ENCODE assay signal across 8 mouse cellular contexts in the genomic region with DNA sequence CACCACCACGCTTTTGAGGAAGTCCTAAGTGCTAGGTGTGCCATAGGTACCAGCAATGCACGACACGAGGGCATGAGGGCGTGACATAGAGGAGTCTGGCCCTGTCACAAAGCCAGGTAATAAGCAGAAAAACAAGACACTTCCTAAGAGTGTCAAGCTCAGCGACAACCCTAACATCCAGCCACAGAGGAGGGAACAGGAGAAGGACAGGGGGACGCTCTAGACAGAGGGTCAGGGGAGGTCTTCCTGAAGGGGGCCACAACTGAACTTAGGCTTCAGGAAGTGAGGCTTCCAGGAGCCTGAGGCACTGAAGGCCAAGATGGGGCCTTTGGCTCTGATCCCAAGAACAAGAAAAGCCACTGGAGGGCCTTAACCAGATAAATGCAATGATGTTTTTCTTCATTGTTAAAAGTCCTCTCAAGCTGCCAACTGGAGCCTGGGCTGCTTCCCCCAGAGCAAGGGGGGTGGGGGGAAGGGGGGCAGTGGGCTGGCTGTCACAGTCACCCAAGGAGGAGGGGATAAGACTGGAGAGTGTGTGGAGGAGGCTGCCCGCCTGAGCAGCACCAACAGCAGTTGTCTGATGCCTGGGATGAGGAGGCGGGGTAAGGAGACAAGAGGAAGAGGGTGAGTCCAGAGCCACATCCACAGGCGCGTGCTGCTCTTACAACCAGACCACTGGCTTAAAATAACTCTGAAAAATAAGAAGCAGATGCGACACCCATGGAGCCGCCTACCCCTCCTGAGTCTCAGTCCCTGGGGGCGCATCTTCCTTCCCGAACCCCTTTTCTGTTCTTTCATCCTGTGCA.
DNase-seq lines count a peak whose midpoint lies in the region; ATAC-seq lines count a peak whose summit lies in the region.

No protein-coding gene starts in this region.

- H3K36me3 ChIP-seq in intestine, embryonic 16.5 days (ENCODE audit: control insufficient read depth, insufficient read depth, low read length): no peaks in the 10 kb centered on the region
- H3K36me3 ChIP-seq in limb, embryonic 15.5 days: no peaks in the 10 kb centered on the region

- no peaks in the 10 kb centered on the region for H3K27me3 ChIP-seq in intestine, embryonic 16.5 days (replicated peaks; ENCODE audit: control insufficient read depth, insufficient read depth, low read length)
- H3K27me3 ChIP-seq in limb, embryonic 15.5 days: 0 out of 2 replicates have a peak, but pooled peaks cover 4% of the 10 kb centered on the region

- H3K9me3 ChIP-seq in intestine, embryonic 16.5 days (ENCODE audit: control insufficient read depth, low read length): no peaks in the 10 kb centered on the region
- H3K9me3 ChIP-seq in limb, embryonic 15.5 days: no peaks in the 10 kb centered on the region

- ATAC-seq in frontal cortex, adult (ENCODE audit: low TSS enrichment): peak; percentile 81
- ATAC-seq in intestine, embryonic 16.5 days: peak; percentile 75
- ATAC-seq in limb, embryonic 15.5 days (ENCODE audit: insufficient number of reproducible peaks, low FRiP score, low TSS enrichment, low read depth): peak; percentile 76

- H3K27ac ChIP-seq in intestine, embryonic 16.5 days (ENCODE audit: low read length): peak overlapping the region; percentile 37; the same call in 1 of the 2 replicates
- H3K27ac ChIP-seq in limb, embryonic 15.5 days: peak overlapping the region; percentile 73

- peaks cover 9% of the 10 kb centered on the region for H3K4me1 ChIP-seq in intestine, embryonic 16.5 days (ENCODE audit: control insufficient read depth, insufficient read depth, low read length)
- peaks cover 25% of the 10 kb centered on the region for H3K4me1 ChIP-seq in limb, embryonic 15.5 days

- H3K9ac ChIP-seq in intestine, embryonic 16.5 days (ENCODE audit: low read depth, low read length): no peak overlapping the region
- H3K9ac ChIP-seq in limb, embryonic 15.5 days: no peak overlapping the region

- H3K4me3 ChIP-seq in intestine, embryonic 16.5 days (ENCODE audit: low read length): no peak overlapping the region
- H3K4me3 ChIP-seq in limb, embryonic 15.5 days: no peak overlapping the region

- 52% methylated on average over 14 of the region's 14 CpGs for WGBS in intestine, embryonic 16.5 days
- WGBS in limb, embryonic 15.5 days: 37% methylated on average over 14 of the region's 14 CpGs

- DNase-seq in layer of hippocampus, adult 11-12 months (ENCODE audit: low spot score): peak; percentile 69
- DNase-seq in layer of hippocampus, postnatal 25 days (ENCODE audit: extremely low spot score in 1 of 2, low spot score in 1 of 2): no peak
- peak; percentile 88 to 94 for DNase-seq in right cerebral cortex, postnatal 36 days (ENCODE audit: low spot score in 2 of 2)
- no peak for DNase-seq in cerebellum, adult 11 months
- no peak for DNase-seq in cerebellum, adult 9-11 months

- H3K4me2 ChIP-seq in intestine, embryonic 16.5 days (ENCODE audit: low read depth, low read length): no peak overlapping the region
- 0 out of 2 replicates have a peak overlapping the region, but pooled peaks have one; percentile 5 for H3K4me2 ChIP-seq in limb, embryonic 15.5 days

Comparison
In these comparisons a context has a peak if more than half of its experiments do, and no peak if none do; other contexts are left out.
1. DNase-seq: peak in layer of hippocampus, adult 11-12 months (single experiment) and right cerebral cortex, postnatal 36 days (2 of 2); none in layer of hippocampus, postnatal 25 days (0 of 2), cerebellum, adult 11 months (single experiment) and cerebellum, adult 9-11 months (single experiment).
2. Peak in every context shown above with its lines, with median percentiles within 50 percentile points of each other: ATAC-seq.